ENCODE assay signal across 21 mouse cellular contexts in genomic region chr10:99681932-99682331, GRCm38 (mm10).
DNase-seq lines count a peak whose midpoint lies in the region; ATAC-seq and TF ChIP-seq lines count a peak whose summit lies in the region.
"Had no signal": no experiment of that assay in that cellular context is flagged by ENCODE, and none has a peak within 500 bp of the region (broad histone marks: within the 10 kb centered on the region; RNA-seq: fewer than 3 reads in every experiment).

No protein-coding gene starts in this region.

- no peaks in the 10 kb centered on the region for H3K36me3 ChIP-seq in forebrain, embryonic 14.5 days (ENCODE audit: control insufficient read depth, insufficient read depth, low read length)
- H3K36me3 ChIP-seq in forebrain, postnatal 0 days (ENCODE audit: insufficient read depth), result no peaks in the 10 kb centered on the region
- no peaks in the 10 kb centered on the region for H3K36me3 ChIP-seq in hindbrain, embryonic 11.5 days (ENCODE audit: control insufficient read depth, insufficient read depth, low read length)
- H3K36me3 ChIP-seq in midbrain, embryonic 15.5 days (replicated peaks), result no peaks in the 10 kb centered on the region
- H3K36me3 ChIP-seq: embryonic facial prominence, embryonic 12.5 days had no signal

- H3K27ac ChIP-seq in forebrain, embryonic 14.5 days (ENCODE audit: low read depth, low read length), result no peak overlapping the region
- no peak overlapping the region for H3K27ac ChIP-seq in forebrain, postnatal 0 days (ENCODE audit: low read depth, low read length)
- H3K27ac ChIP-seq in hindbrain, embryonic 11.5 days (ENCODE audit: low read depth, low read length), result peak overlapping the region; percentile 73
- H3K27ac ChIP-seq in midbrain, embryonic 15.5 days, result peak overlapping the region; percentile 49
- H3K27ac ChIP-seq in cerebellum, adult 2 months (ENCODE audit: insufficient read depth, low read length), result no peak overlapping the region
- H3K27ac ChIP-seq: embryonic facial prominence, embryonic 12.5 days; left cerebral cortex, adult 2 months had no signal

- no peak for TF ChIP-seq CTCF in forebrain, postnatal 0 days (IDR thresholded peaks at IDR 0.05; ENCODE audit: low read depth)
- TF ChIP-seq CTCF in cerebellum, adult 2 months (IDR thresholded peaks at IDR 0.05; ENCODE audit: borderline replicate concordance, insufficient read depth, low read depth, low read length), result no peak

- WGBS in forebrain, embryonic 14.5 days, result 31% methylated on average over 4 of the region's 4 CpGs
- WGBS in forebrain, postnatal 0 days, result 37% methylated on average over 4 of the region's 4 CpGs
- 45% methylated on average over 4 of the region's 4 CpGs for WGBS in hindbrain, embryonic 11.5 days
- WGBS in midbrain, embryonic 15.5 days, result 29% methylated on average over 4 of the region's 4 CpGs
- 71% methylated on average over 4 of the region's 4 CpGs for WGBS in cerebellum, adult 2 months

- DNase-seq in forebrain, embryonic 14.5 days (ENCODE audit: low spot score), result peak; percentile 15
- DNase-seq in forebrain, postnatal 0 days, result no peak
- DNase-seq in A20 (ENCODE audit: low read depth, low spot score), result peak; percentile 80
- no peak for DNase-seq in hindbrain, embryonic 11.5 days (ENCODE audit: low spot score)
- no peak for DNase-seq in cerebellum, adult 2 months
- DNase-seq in adrenal gland, postnatal 36 days, result no peak
- no peak for DNase-seq in retina, embryonic 14.5 days (ENCODE audit: low spot score)
- DNase-seq: cerebellum, postnatal 10 days; gastrocnemius, postnatal 10 days; heart, adult 18-20 months; heart, postnatal 36 days; kidney, postnatal 36 days; layer of hippocampus, adult 9-11 months; lung, adult 2 months; lung, postnatal 36 days; right cerebral cortex, adult 18-20 months had no signal

- H3K4me1 ChIP-seq in forebrain, embryonic 14.5 days (ENCODE audit: control insufficient read depth, insufficient read depth, low read length), result peaks cover 9% of the 10 kb centered on the region
- H3K4me1 ChIP-seq in forebrain, postnatal 0 days (ENCODE audit: insufficient read depth), result no peaks in the 10 kb centered on the region
- H3K4me1 ChIP-seq in hindbrain, embryonic 11.5 days (replicated peaks; ENCODE audit: control insufficient read depth, insufficient read depth, low read length), result no peaks in the 10 kb centered on the region
- H3K4me1 ChIP-seq in midbrain, embryonic 15.5 days, result peaks cover 4% of the 10 kb centered on the region; the same call in 1 of the 2 replicates
- H3K4me1 ChIP-seq in cerebellum, adult 2 months (ENCODE audit: control insufficient read depth, insufficient read depth, low read length), result no peaks in the 10 kb centered on the region
- H3K4me1 ChIP-seq: embryonic facial prominence, embryonic 12.5 days had no signal

- H3K4me2 ChIP-seq in forebrain, embryonic 14.5 days (ENCODE audit: low read length), result no peak overlapping the region
- no peak overlapping the region for H3K4me2 ChIP-seq in forebrain, postnatal 0 days (ENCODE audit: low read depth)
- no peak overlapping the region for H3K4me2 ChIP-seq in hindbrain, embryonic 11.5 days (replicated peaks; ENCODE audit: low read depth, low read length)
- H3K4me2 ChIP-seq in midbrain, embryonic 15.5 days, result no peak overlapping the region
- H3K4me2 ChIP-seq: embryonic facial prominence, embryonic 12.5 days; liver, embryonic 11.5 days had no signal

- no peak for TF ChIP-seq POLR2A in cerebellum, adult 2 months (IDR thresholded peaks at IDR 0.05; ENCODE audit: borderline replicate concordance, insufficient read depth, low read length)

- no peaks in the 10 kb centered on the region for H3K27me3 ChIP-seq in forebrain, embryonic 14.5 days (replicated peaks; ENCODE audit: control insufficient read depth, insufficient read depth, low read length)
- H3K27me3 ChIP-seq in forebrain, postnatal 0 days (ENCODE audit: insufficient read depth, low read length), result no peaks in the 10 kb centered on the region
- no peaks in the 10 kb centered on the region for H3K27me3 ChIP-seq in hindbrain, embryonic 11.5 days (ENCODE audit: control insufficient read depth, insufficient read depth, low read length)
- H3K27me3 ChIP-seq in midbrain, embryonic 15.5 days (replicated peaks), result no peaks in the 10 kb centered on the region
- H3K27me3 ChIP-seq in cerebellum, adult 2 months (ENCODE audit: control insufficient read depth, insufficient read depth, low read length), result no peaks in the 10 kb centered on the region
- H3K27me3 ChIP-seq: embryonic facial prominence, embryonic 12.5 days had no signal

- H3K9ac ChIP-seq in forebrain, embryonic 14.5 days (ENCODE audit: low read length), result no peak overlapping the region
- no peak overlapping the region for H3K9ac ChIP-seq in forebrain, postnatal 0 days
- no peak overlapping the region for H3K9ac ChIP-seq in hindbrain, embryonic 11.5 days (ENCODE audit: low read depth, low read length)
- no peak overlapping the region for H3K9ac ChIP-seq in midbrain, embryonic 15.5 days
- H3K9ac ChIP-seq: embryonic facial prominence, embryonic 12.5 days had no signal

- ATAC-seq in forebrain, embryonic 14.5 days, result no peak
- ATAC-seq in forebrain, postnatal 0 days, result no peak
- peak; percentile 56 for ATAC-seq in hindbrain, embryonic 11.5 days (ENCODE audit: low FRiP score)
- 0 out of 2 replicates have a peak, but pooled peaks have one; percentile 35 for ATAC-seq in midbrain, embryonic 15.5 days (replicated peaks)

- H3K9me3 ChIP-seq in forebrain, embryonic 14.5 days (replicated peaks; ENCODE audit: control insufficient read depth, low read length), result no peaks in the 10 kb centered on the region
- no peaks in the 10 kb centered on the region for H3K9me3 ChIP-seq in forebrain, postnatal 0 days (ENCODE audit: low read length)
- no peaks in the 10 kb centered on the region for H3K9me3 ChIP-seq in hindbrain, embryonic 11.5 days (ENCODE audit: control insufficient read depth, low read length)
- H3K9me3 ChIP-seq in midbrain, embryonic 15.5 days, result no peaks in the 10 kb centered on the region
- H3K9me3 ChIP-seq: embryonic facial prominence, embryonic 12.5 days had no signal

- no peak overlapping the region for H3K4me3 ChIP-seq in forebrain, embryonic 14.5 days (ENCODE audit: low read depth, low read length)
- no peak overlapping the region for H3K4me3 ChIP-seq in forebrain, postnatal 0 days (ENCODE audit: low read depth, low read length)
- H3K4me3 ChIP-seq in hindbrain, embryonic 11.5 days (ENCODE audit: low read depth, low read length), result no peak overlapping the region
- H3K4me3 ChIP-seq in midbrain, embryonic 15.5 days, result no peak overlapping the region
- no peak overlapping the region for H3K4me3 ChIP-seq in cerebellum, adult 2 months (replicated peaks; ENCODE audit: insufficient read depth, low read depth, low read length)
- H3K4me3 ChIP-seq: embryonic facial prominence, embryonic 12.5 days; erythroblast, embryonic 14.5 days; left cerebral cortex, adult 2 months had no signal

Comparison
In these comparisons a context has a peak if more than half of its experiments do, and no peak if none do; other contexts are left out.
1. DNase-seq: peak in forebrain, embryonic 14.5 days (single experiment) and A20 (single experiment); none in forebrain, postnatal 0 days (single experiment), hindbrain, embryonic 11.5 days (single experiment), cerebellum, adult 2 months (0 of 2), adrenal gland, postnatal 36 days (0 of 2) and retina, embryonic 14.5 days (single experiment).
2. ATAC-seq: peak in hindbrain, embryonic 11.5 days (single experiment) and midbrain, embryonic 15.5 days (single experiment); none in forebrain, embryonic 14.5 days (single experiment) and forebrain, postnatal 0 days (single experiment).
3. H3K27ac ChIP-seq: peak in hindbrain, embryonic 11.5 days (single experiment) and midbrain, embryonic 15.5 days (single experiment); none in forebrain, embryonic 14.5 days (single experiment), forebrain, postnatal 0 days (single experiment) and cerebellum, adult 2 months (single experiment).